Mouse (Mus musculus) forebrain, embryonic 15.5 days (tissue): ENCODE measurements around the gene Tanc1. TPM values are rescaled to one million over a fixed set of nuclear protein-coding genes. Genes with fewer than 3 reads are reported as not detected.

Experiments
- ATAC-seq: fragments of 200-750 bp; cut with Nextera tagmentation; replicated peaks from 2 replicates; pipeline ENCODE4 v1.8.0; 2017; ENCODE audit warnings: mild to moderate bottlenecking, moderate TSS enrichment, moderate library complexity
- H3K27ac ChIP-seq: fragments of 300-500 bp; sonication (generic); replicated peaks from 2 replicates; pipeline ENCODE4 v1.5.1; 2015; ENCODE audit warnings: mild to moderate bottlenecking, inconsistent platforms
- H3K27me3 ChIP-seq: fragments of 300-500 bp; sonication (generic); 2 replicates; pipeline ENCODE4 v1.6.1; 2015; ENCODE audit warnings: inconsistent platforms
- H3K36me3 ChIP-seq: fragments of 300-500 bp; sonication (generic); 2 replicates; pipeline ENCODE4 v1.6.1; 2015; ENCODE audit warnings: mild to moderate bottlenecking, inconsistent platforms
- H3K4me1 ChIP-seq: fragments of 300-500 bp; sonication (generic); 2 replicates; pipeline ENCODE4 v1.6.1; 2015; ENCODE audit warnings: inconsistent platforms
- H3K4me2 ChIP-seq: fragments of 300-500 bp; sonication (generic); replicated peaks from 2 replicates; pipeline ENCODE4 v1.6.1; 2015; ENCODE audit warnings: mild to moderate bottlenecking, inconsistent platforms
- H3K4me3 ChIP-seq: fragments of 300-500 bp; sonication (generic); 2 replicates; pipeline ENCODE4 v1.5.1; 2015; ENCODE audit warnings: mild to moderate bottlenecking, inconsistent platforms
- H3K9ac ChIP-seq: fragments of 300-500 bp; sonication (generic); replicated peaks from 2 replicates; pipeline ENCODE4 v1.6.1; 2015; ENCODE audit warnings: mild to moderate bottlenecking, inconsistent platforms
- H3K9me3 ChIP-seq: fragments of 300-500 bp; sonication (generic); 2 replicates; pipeline ENCODE4 v1.6.1; 2016; ENCODE audit warnings: inconsistent platforms
- WGBS: fragments of 180-500 bp; shearing (Covaris S2); methylation state at CpG from one replicate; pipeline ENCODE4 v1.1.7; 2015; ENCODE audit warnings: mixed read lengths; 5-methylcytosine and 5-hydroxymethylcytosine counted together
- polyA plus RNA-seq: library from polyadenylated mRNA; unstranded; fragments of >200 nt; fragmentation: Nextera tagmentation; extraction: Ambion mirVana; gene quantifications from 2 replicates; pipeline ENCODE4 v1.2.1, GENCODE M21; 2015

The Tanc1 gene
- polyA plus RNA-seq, 1 experiment from 2014 or later: 9.1 TPM

DNA sequence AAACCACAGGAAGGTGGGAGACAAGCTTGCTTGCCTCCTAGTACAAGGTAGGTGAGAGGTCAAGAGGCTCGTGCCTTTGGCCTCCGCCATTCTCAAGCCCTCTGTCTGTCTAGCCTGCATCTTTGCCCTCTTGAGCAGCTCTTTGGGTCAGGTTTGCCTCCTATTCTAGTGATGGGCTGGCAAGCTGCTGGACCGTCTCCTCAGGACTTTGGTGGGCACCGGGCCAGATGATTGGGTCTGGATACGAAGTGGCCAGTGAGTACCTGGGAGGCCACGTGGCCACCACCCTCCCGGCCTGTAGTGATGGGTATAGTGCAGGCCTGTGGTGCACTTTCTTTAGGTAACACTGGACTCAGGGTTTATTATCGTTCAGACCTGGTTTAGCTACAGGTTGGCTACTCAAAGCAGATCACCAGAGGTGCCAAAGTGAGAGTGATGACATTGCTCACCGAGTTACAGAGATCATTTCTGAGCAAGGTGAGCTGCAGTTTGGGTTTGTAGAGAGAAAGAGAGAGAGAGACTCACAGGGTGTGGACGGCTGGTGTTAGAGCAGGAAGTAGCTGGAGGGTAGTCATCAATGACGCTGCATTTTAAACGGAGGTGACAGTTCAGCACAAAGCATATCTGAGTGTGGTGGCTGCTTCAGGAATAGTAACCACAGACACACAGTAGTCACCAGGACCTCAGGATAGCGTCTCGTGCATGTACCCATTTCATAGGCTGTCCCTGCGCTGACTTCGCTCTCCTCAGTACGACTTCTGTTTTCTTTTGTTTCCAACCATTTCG is 188.8 kb downstream of the Tanc1 start:
- no peaks in the 10 kb centered on the region for H3K36me3 ChIP-seq
- no peak overlapping the region for H3K9ac ChIP-seq
- WGBS: 98% methylated on average over 18 of the region's 18 CpGs
- no peak for ATAC-seq
- H3K4me3 ChIP-seq: no peak overlapping the region
- no peaks in the 10 kb centered on the region for H3K27me3 ChIP-seq
- H3K4me2 ChIP-seq: no peak overlapping the region
- H3K9me3 ChIP-seq: no peaks in the 10 kb centered on the region
- no peak overlapping the region for H3K27ac ChIP-seq
- H3K4me1 ChIP-seq: no peaks in the 10 kb centered on the region

DNA sequence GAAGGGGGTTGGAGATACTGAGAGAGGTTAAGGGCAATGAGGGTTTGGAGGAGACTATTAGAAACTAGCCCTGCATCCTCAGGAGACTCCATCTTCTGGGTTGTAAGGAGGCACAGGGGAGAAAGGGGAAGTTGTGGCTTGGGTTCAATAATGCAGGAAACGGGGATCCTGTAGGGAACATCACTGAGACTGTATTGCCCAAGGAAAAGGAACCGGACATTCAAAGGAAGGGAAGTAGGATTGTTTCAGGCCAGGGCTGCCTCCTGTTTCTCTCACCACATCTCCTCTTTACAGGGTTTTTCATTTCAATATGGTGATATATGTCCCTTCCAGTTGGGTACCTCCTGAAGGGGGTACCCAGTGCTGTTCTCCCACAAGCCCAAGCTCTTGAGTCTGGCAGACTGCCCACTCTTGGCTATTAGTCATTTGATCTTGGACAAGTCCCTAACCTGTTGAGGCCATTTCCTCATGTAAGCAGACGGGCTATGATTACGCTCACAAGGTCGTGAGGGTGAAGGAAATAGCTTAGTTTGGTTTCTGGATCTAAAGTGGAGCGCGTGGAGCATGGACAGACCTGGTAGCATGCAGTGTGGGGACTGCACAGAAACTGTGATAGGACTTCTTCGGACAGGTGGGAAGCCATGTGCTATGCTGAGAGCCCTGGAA is 191.0 kb downstream of the Tanc1 start:
- Histone ChIP-seq H3K36me3 (no peaks in the 10 kb centered on the region), H3K4me1 (no peaks in the 10 kb centered on the region), H3K27ac (no peak overlapping the region), H3K9me3 (no peaks in the 10 kb centered on the region), H3K27me3 (no peaks in the 10 kb centered on the region), H3K4me3 (no peak overlapping the region), H3K9ac (no peak overlapping the region), H3K4me2 (no peak overlapping the region)
- WGBS: 95% methylated on average over 8 of the region's 8 CpGs
- ATAC-seq: no peak

DNA sequence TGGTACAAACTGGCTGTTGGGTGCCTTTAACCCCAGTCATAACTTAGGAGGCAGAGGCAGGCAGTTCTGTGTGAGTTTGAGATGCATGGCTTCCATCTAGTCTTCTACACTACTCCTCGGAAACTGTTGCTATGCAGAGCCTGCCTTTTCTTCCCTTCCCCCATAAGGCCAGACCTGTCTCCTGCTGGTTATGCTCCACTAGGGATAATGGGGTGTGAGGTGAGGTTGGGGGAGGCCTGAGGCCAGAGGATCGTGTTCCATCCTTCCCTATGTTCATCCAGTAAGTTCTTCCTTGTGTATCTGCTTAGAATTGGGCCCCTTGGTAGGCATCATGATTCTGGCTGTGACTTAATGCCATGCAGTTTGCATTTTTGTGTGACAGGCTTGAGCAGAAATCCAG is 193.8 kb downstream of the Tanc1 start:
- no peak overlapping the region for H3K4me2 ChIP-seq
- peaks cover 12% of the 10 kb centered on the region for H3K4me1 ChIP-seq
- H3K27ac ChIP-seq: no peak overlapping the region
- H3K27me3 ChIP-seq: no peaks in the 10 kb centered on the region
- ATAC-seq: no peak
- no peak overlapping the region for H3K9ac ChIP-seq
- 54% methylated on average over 2 of the region's 2 CpGs for WGBS
- H3K36me3 ChIP-seq: no peaks in the 10 kb centered on the region
- no peak overlapping the region for H3K4me3 ChIP-seq
- no peaks in the 10 kb centered on the region for H3K9me3 ChIP-seq

DNA sequence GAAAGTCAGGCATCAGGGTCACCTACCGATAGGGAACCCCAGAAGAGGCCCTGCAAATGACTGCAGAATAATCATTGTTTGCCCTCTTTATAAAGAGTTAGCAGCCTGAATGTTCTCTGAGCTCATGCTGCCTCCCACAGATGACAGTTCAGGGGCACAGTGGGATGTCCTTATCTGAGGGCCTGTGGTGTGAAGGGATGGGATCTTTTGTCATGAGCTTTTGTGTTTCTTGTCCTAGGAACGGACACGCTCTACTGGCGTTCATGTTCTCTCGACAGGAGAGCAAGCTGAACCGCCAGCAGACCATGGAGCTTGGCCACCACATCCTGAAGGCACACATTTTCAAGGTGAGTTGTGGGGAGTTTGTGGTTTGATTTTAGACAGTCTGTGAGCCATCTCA is 194.2 kb downstream of the Tanc1 start:
- Histone ChIP-seq H3K36me3 (no peaks in the 10 kb centered on the region), H3K4me2 (no peak overlapping the region), H3K4me1 (peaks cover 15% of the 10 kb centered on the region), H3K27ac (no peak overlapping the region), H3K27me3 (no peaks in the 10 kb centered on the region), H3K4me3 (no peak overlapping the region), H3K9me3 (no peaks in the 10 kb centered on the region), H3K9ac (no peak overlapping the region)
- ATAC-seq: no peak
- WGBS: 46% methylated on average over 6 of the region's 6 CpGs

DNA sequence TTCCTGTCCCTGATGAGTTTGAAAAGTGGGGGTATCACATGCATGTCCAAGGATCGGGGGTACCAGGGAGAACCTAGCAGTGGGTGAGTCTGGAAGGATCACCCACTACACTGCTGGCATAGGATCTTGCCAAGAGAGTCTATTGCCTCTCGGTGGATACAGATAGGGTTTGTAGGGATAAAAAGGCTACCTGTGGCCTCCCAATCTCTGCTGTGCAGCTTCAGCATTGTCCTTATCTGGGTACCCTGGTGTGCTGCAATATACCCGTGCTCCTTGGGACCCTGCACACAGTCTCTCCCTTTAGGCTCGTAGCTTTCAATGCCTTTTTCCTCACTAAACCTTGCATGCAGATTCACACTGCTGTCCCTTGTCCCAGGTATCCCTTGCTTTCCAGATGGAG is 196.8 kb downstream of the Tanc1 start:
- Histone ChIP-seq H3K36me3 (no peaks in the 10 kb centered on the region), H3K4me3 (no peak overlapping the region), H3K9ac (no peak overlapping the region), H3K4me2 (no peak overlapping the region), H3K27ac (no peak overlapping the region), H3K4me1 (peaks cover 15% of the 10 kb centered on the region), H3K9me3 (no peaks in the 10 kb centered on the region), H3K27me3 (no peaks in the 10 kb centered on the region)
- ATAC-seq: no peak
- WGBS: 90% methylated on average over 4 of the region's 4 CpGs

DNA sequence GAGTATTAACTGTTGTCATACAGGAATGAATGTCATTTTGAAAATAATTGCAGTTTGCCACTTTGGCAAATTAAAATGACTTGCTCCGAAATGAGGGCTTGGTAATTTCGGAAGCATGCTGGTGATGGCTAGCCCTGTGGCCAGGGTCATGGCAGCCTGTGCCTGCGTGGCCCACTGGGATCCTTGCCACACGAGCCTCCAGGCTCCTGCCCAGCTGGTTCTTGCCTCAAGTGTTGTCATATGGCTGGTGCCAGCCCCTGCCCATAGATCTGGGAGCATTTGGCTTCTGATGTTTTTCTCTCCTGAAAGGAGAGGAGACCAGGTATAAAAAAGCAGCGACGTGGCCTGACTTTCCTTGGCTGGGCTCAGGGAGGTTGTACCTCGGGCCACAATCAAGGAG is 198.2 kb downstream of the Tanc1 start:
- peaks cover 15% of the 10 kb centered on the region for H3K4me1 ChIP-seq
- H3K9ac ChIP-seq: no peak overlapping the region
- H3K27me3 ChIP-seq: no peaks in the 10 kb centered on the region
- no peak overlapping the region for H3K4me2 ChIP-seq
- H3K27ac ChIP-seq: peak overlapping the region; percentile 26; the same call in 1 of the 2 replicates
- no peak overlapping the region for H3K4me3 ChIP-seq
- H3K9me3 ChIP-seq: no peaks in the 10 kb centered on the region
- no peak for ATAC-seq
- 61% methylated on average over 7 of the region's 7 CpGs for WGBS
- H3K36me3 ChIP-seq: no peaks in the 10 kb centered on the region

DNA sequence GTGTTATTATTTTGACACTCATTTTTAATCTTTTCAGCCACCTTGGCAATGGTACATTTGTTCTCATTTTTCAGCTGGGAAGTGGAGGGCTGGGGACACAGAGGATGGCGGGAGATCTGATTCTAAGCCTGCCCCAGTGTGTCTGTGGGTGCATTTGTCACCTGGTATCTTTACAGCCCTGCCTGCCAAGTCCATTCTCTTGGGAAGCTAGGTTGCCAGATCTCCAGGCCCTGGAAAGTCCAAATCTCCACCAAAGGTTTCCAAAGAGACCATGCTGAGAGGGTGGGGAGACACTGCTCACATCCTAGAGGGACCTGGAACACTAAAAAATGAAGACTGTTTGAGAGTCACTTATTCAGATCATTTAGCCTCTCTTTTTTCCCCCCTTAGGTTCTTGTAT is 199.4 kb downstream of the Tanc1 start:
- no peaks in the 10 kb centered on the region for H3K9me3 ChIP-seq
- 53% methylated on average over 1 of the region's 1 CpGs for WGBS
- no peak overlapping the region for H3K27ac ChIP-seq
- H3K4me2 ChIP-seq: no peak overlapping the region
- no peaks in the 10 kb centered on the region for H3K27me3 ChIP-seq
- no peaks in the 10 kb centered on the region for H3K36me3 ChIP-seq
- no peak overlapping the region for H3K9ac ChIP-seq
- H3K4me1 ChIP-seq: peaks cover 15% of the 10 kb centered on the region
- no peak overlapping the region for H3K4me3 ChIP-seq
- ATAC-seq: no peak

DNA sequence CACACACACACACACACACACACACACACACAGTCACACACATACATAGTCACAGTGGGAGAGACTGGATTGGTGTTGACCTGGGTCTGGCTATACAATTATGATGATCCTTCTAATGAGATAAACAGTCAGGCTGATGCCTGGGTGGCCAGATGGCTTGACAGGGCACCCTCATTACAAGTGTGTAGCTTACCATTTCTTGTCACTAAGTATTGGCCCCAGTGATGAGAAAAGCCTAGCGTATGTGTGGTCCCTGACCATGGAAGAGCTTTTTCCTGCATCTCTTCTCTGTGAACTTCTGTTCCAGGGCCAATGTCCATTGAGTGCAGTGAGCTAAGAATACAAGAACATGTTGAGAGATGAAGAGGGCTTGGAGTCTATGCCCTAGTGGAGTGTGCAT is 200.8 kb downstream of the Tanc1 start:
- Histone ChIP-seq H3K9me3 (no peaks in the 10 kb centered on the region), H3K4me2 (no peak overlapping the region), H3K27ac (no peak overlapping the region), H3K4me3 (no peak overlapping the region), H3K9ac (no peak overlapping the region), H3K27me3 (no peaks in the 10 kb centered on the region), H3K4me1 (peaks cover 15% of the 10 kb centered on the region), H3K36me3 (no peaks in the 10 kb centered on the region)
- ATAC-seq: no peak
- WGBS: 86% methylated on average over 1 of the region's 1 CpGs

DNA sequence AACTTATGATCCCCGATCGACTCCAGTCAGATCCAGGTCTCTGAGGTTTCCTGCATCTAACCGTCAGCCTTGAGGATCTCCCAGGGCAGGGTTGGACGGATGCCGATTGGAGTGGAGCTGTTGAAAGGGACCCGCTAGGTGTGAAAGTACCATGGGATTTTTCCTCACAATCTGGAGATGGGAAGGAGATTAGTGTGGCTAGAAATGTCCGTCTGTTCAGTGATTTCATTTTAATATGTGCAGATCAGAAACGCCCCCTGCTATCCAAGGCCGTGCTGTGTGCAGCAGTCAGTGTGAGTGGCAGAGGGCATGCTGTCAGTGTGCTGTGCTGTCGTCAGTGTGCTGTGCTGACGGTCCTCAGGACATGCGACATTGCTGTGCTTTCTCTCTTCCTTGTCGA is 201.6 kb downstream of the Tanc1 start:
- Histone ChIP-seq H3K9ac (no peak overlapping the region), H3K27ac (no peak overlapping the region), H3K4me2 (no peak overlapping the region), H3K9me3 (no peaks in the 10 kb centered on the region), H3K4me3 (no peak overlapping the region), H3K36me3 (no peaks in the 10 kb centered on the region), H3K4me1 (peaks cover 15% of the 10 kb centered on the region), H3K27me3 (no peaks in the 10 kb centered on the region)
- ATAC-seq: no peak
- 68% methylated on average over 13 of the region's 13 CpGs for WGBS

DNA sequence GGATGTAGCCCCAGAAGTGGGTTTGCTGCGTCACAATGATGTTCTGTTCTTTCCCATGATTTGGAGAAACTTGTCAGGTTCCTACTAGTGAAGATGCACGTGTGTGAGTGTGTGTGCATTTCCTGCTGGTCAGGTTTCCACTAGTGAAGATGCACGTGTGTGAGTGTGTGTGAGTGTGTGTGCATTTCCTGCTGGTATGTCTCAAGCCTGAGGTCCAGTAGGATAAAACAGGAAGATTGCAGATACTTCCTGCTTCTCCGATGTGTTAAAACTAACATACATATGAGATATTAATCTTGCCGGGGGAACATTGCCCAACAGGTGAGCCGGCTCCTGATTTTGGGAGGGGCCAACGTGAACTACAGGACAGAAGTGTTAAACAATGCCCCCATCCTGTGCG is 203.2 kb downstream of the Tanc1 start:
- Histone ChIP-seq H3K36me3 (no peaks in the 10 kb centered on the region), H3K9me3 (no peaks in the 10 kb centered on the region), H3K4me2 (no peak overlapping the region), H3K4me3 (no peak overlapping the region), H3K27me3 (no peaks in the 10 kb centered on the region), H3K4me1 (peaks cover 12% of the 10 kb centered on the region), H3K27ac (no peak overlapping the region), H3K9ac (no peak overlapping the region)
- ATAC-seq: no peak
- 92% methylated on average over 8 of the region's 8 CpGs for WGBS

DNA sequence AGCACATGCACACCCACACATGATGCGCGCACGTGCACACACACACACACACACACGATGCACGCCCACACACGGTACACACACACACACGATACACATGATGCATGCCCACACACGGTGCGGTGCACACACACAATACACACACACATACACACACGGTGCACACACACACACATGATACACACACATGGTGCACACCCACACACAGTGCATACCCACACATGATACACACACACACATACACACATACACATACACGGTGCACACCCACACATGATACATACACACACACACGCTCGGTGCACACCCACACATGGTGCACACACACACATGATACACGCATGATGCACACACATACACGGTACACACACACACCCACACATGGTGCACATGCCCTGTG is 206.8 kb downstream of the Tanc1 start:
- Histone ChIP-seq H3K36me3 (no peaks in the 10 kb centered on the region), H3K9ac (no peak overlapping the region), H3K4me2 (no peak overlapping the region), H3K9me3 (no peaks in the 10 kb centered on the region), H3K4me1 (peaks cover 6% of the 10 kb centered on the region; the same call in 1 of the 2 replicates), H3K27ac (no peak overlapping the region), H3K4me3 (no peak overlapping the region), H3K27me3 (no peaks in the 10 kb centered on the region)
- ATAC-seq: 0 out of 2 replicates have a peak, but pooled peaks have one; percentile 26
- WGBS: 98% methylated on average over 15 of the region's 15 CpGs

DNA sequence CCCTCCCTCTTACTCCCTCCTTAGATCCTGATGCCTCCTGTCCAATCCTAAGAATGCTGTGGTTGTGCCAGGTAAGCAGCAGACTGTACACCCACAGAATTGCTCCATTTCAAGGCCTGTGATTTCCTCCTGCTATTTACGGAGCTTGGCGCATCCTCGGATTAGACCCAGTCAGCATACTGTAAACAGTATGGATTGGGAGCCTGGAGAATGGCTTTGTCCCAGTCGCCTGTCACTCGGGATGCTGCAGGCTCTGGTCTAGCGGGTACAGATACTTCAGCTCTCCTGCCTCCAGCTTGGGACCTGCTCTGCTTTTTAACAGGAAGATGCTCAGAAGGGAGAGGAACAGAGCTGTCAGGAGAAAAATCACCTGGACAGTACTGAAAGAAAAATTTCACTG is 207.6 kb downstream of the Tanc1 start:
- 72% methylated on average over 6 of the region's 6 CpGs for WGBS
- ATAC-seq: no peak; the same call in 1 of the 2 replicates
- Histone ChIP-seq H3K9me3 (no peaks in the 10 kb centered on the region), H3K27ac (peak overlapping the region; percentile 21; the same call in 1 of the 2 replicates), H3K4me1 (peaks cover 6% of the 10 kb centered on the region; the same call in 1 of the 2 replicates), H3K36me3 (no peaks in the 10 kb centered on the region), H3K4me2 (no peak overlapping the region), H3K27me3 (no peaks in the 10 kb centered on the region), H3K4me3 (no peak overlapping the region), H3K9ac (no peak overlapping the region)
